Mouse (Mus musculus) testis, adult 2 months (tissue): ENCODE results near the gene Nme4.

Source experiments
- CTCF ChIP-seq: fragments of 200-500 bp; IDR thresholded peaks from 2 replicates; pipeline ENCODE4 v1.5.1; 2012; ENCODE audit warnings: low read depth, mild to moderate bottlenecking, inconsistent platforms, low read length, moderate library complexity; ENCODE audit not compliant: control insufficient read depth, insufficient read depth, insufficient replicate concordance
- POLR2A ChIP-seq: fragments of 200-500 bp; IDR thresholded peaks from 2 replicates; pipeline ENCODE4 v1.6.1; 2012; ENCODE audit warnings: low read depth, mild to moderate bottlenecking, inconsistent platforms, low read length, moderate library complexity; ENCODE audit not compliant: control insufficient read depth

DNA sequence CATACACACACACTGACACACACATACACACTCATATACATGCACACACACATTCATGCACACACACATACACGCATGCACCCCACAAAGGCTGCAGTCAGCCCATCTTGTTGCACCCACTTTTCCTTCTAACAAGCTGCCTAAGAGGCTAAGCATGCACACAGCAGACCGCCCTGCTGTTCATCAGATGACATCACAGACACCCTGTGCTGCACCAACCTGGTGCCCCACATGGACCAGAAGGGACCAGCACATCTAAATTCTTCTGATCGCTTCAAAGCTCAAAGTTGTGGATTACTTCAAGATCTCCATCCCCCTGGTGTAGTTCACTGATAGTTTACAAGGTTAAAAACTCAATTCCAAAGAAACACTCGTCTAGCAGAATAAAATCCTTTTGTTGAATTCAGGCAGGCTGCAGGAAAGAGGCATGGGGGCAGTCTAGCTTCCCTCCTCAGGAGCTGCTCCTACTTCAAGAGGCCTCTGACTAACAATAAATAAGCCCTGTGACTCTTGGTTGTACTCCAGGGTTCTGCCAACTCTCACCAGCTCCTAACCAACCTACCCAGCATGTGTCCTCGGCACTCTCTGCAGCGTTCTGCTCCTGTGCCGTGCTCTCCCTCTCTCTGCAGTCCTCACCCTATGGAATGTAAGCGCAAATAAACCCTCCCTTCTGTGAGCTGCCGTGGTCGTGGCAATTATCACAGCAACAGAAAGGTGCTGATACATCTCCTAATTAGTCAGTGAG, 49.0 kb downstream of the Nme4 start:
- TF ChIP-seq POLR2A (no peak), CTCF (no peak)
